Mouse (Mus musculus): ENCODE data around the gene Pole3.

Gene Pole3

GRCm38 (mm10) chr4:62524651-62525488, at the start of gene Pole3, which contains the start of gene 4933430I17Rik:
Gene Pole3 (minus strand): TSS chr4:62525068.
Gene 4933430I17Rik (plus strand): TSS chr4:62525369.
- CTCF ChIA-PET, result interaction anchor here (0.7 to 1.3 kb wide), 13 partner anchors 8 to 587 kb away, joined by 3 to 10 read pairs (median 4); partner anchors contain the start of gene Zfp37 (in 1 of the 4)
- POLR2A ChIA-PET, result interaction anchor here (0.6 to 2.5 kb wide), 52 partner anchors 9 to 1382 kb away, joined by 3 to 34 read pairs (median 4); partner anchors contain the start of genes Cdc26 (in 4 of the 4), Prpf4 (in 4 of the 4), Bspry (in 2 of the 4) and Hdhd3 (in 2 of the 4)

DNA sequence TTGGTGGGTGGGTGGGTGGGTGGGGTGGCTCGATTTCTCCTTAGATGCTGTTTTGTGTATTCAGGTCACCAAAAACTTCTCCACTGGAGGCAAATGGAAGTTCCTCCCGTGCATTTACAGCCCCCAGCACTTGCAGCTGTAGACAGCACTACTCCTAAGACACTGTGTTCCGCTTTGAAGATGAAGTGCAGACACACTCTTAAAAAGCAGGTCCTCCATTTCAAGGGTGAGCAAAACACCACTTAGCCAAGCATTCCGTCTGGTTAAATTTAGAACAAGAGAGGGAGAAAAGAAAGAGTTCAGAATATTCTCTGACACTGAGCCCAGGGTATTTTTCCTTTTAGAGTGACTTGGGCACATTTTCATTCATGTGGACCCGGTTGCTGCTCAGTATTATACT, 45.2 kb upstream of the Pole3 start:
- POLR2A ChIA-PET, result interaction anchor here in 1 of 4 experiments (0.6 to 1.0 kb wide), 2 partner anchors 13 to 125 kb away, joined by 4 to 5 read pairs; no protein-coding TSS in a partner anchor
- CTCF ChIA-PET, result no interaction called here

- CTCF ChIA-PET, result interaction anchor here in 1 of 4 experiments (1.1 kb wide), 1 partner anchor 124 kb away, joined by 3 read pairs; no protein-coding TSS in a partner anchor
- POLR2A ChIA-PET, result interaction anchor here in 1 of 4 experiments (0.6 to 1.0 kb wide), 2 partner anchors 13 to 126 kb away, joined by 4 to 5 read pairs; no protein-coding TSS in a partner anchor
Measured at GRCm38 (mm10) chr4:62569603-62570002, 44.7 kb upstream of the Pole3 start.

- ChIA-PET POLR2A (interaction anchor here in 1 of 4 experiments (0.9 kb wide), 1 partner anchor 19 kb away, joined by 3 read pairs; no protein-coding TSS in a partner anchor), CTCF (interaction anchor here in 1 of 4 experiments (0.6 kb wide), 1 partner anchor 290 kb away, joined by 3 read pairs; no protein-coding TSS in a partner anchor)
Measured at GRCm38 (mm10) chr4:62568359-62568758, 43.5 kb upstream of the Pole3 start.

- POLR2A ChIA-PET, result interaction anchor here in 1 of 4 experiments (1.7 kb wide), 1 partner anchor 15 kb away, joined by 5 read pairs; no protein-coding TSS in a partner anchor
- CTCF ChIA-PET, result no interaction called here
Measured at GRCm38 (mm10) chr4:62567696-62568095, 42.8 kb upstream of the Pole3 start.

DNA sequence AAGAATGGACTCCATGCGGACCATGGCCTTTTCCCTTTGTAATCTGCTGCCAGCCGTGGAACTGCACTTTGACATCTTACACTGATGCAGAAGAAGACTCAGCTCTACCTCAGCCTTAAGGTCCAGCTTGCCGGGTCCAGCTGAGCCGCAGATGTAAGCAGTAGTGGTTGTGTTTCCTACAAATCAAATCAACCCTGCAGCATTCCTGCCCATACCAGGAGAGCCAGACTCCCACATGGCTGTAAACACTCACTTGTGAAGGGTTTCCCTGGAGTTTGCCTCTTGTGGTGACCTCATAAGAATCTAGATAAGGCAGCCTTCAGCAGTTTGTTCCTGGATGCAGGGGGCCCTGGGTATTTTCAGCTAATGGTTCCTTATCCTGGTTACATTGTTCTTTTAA, 41.7 kb upstream of the Pole3 start:
- ChIA-PET POLR2A (interaction anchor here in 2 of 4 experiments (0.7 to 1.7 kb wide), 3 partner anchors 14 to 18 kb away, joined by 3 to 5 read pairs (median 3); no protein-coding TSS in a partner anchor), CTCF (interaction anchor here in 1 of 4 experiments (7.5 kb wide), 1 partner anchor 129 kb away, joined by 69 read pairs; no protein-coding TSS in a partner anchor)

GRCm38 (mm10) chr4:62562006-62562405, 37.1 kb upstream of the Pole3 start:
- ChIA-PET CTCF (interaction anchor here (0.6 to 7.5 kb wide), 12 partner anchors 21 to 475 kb away, joined by 3 to 69 read pairs (median 10); no protein-coding TSS in a partner anchor), POLR2A (no interaction called here)

GRCm38 (mm10) chr4:62561630-62562001, 36.7 kb upstream of the Pole3 start:
- CTCF ChIA-PET, result interaction anchor here (0.7 to 7.5 kb wide), 19 partner anchors 10 to 219 kb away, joined by 3 to 69 read pairs (median 6); no protein-coding TSS in a partner anchor
- POLR2A ChIA-PET, result interaction anchor here in 1 of 4 experiments (1.0 kb wide), 1 partner anchor 136 kb away, joined by 4 read pairs; no protein-coding TSS in a partner anchor

DNA sequence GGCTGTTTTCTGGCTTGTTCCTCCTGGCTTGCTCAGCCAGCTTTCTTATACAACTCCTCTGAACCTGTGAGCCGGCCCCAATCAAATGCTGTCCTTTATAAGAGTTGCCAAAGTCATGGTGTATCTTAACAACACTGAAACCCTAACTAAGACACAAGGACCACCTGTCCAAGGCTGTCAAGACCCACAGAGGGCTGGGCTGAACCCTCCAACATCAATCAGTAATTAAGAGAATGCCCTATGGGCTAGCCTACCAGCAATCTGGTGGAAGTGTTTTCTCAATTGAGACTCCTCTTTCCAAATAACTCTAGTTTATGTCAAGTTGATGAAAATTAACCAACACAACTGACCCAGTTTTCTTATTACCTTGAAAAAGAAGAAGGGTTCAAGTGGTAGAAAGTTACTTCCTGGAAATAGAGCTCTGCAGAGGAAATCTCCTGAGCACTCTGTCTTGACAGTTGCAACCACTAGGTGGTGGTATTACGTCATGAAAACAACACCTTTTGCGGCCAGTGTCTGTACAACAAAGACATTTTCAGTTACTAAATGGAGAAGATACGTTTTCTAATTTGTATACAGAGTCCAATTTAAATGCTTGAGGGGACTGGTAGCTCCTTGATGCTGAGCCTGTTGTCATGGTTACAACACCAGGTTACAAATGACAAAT, 36.2 kb upstream of the Pole3 start:
- ChIA-PET CTCF (interaction anchor here (0.6 to 7.5 kb wide), 26 partner anchors 11 to 219 kb away, joined by 3 to 69 read pairs (median 4); no protein-coding TSS in a partner anchor), POLR2A (interaction anchor here in 1 of 4 experiments (1.0 kb wide), 1 partner anchor 136 kb away, joined by 4 read pairs; no protein-coding TSS in a partner anchor)

GRCm38 (mm10) chr4:62559797-62560329, 35.0 kb upstream of the Pole3 start, which contains the start of gene Rgs3:
Gene Rgs3 (plus strand): TSS chr4:62559847.
- CTCF ChIA-PET, result interaction anchor here in 3 of 4 experiments (0.6 to 7.5 kb wide), 4 partner anchors 100 to 202 kb away, joined by 3 to 69 read pairs (median 32); no protein-coding TSS in a partner anchor
- POLR2A ChIA-PET, result no interaction called here

DNA sequence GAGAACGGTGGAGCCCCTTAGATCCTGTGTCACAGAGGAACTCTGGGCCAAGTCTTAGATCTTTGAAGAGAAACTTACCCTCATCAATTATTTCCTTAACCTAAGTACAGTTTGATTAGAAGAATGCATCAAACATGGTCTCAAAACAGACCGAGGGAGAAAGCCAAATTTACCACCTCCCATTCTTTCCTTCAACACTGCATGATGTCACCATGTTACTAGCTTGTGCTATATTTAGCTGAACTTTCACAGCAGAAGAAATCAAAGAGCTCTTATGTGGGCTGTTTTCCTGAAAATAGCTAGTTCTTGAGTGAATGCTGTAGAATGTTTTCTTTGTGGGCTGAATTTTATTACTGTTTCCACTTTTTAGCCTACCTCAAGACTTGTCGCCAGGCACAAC, 32.6 kb upstream of the Pole3 start:
- CTCF ChIA-PET, result interaction anchor here in 3 of 4 experiments (0.6 to 1.1 kb wide), 4 partner anchors 9 to 224 kb away, joined by 3 to 4 read pairs (median 3); no protein-coding TSS in a partner anchor
- POLR2A ChIA-PET, result no interaction called here

GRCm38 (mm10) chr4:62551966-62552365, 27.1 kb upstream of the Pole3 start:
- POLR2A ChIA-PET, result no interaction called here
- CTCF ChIA-PET, result interaction anchor here in 3 of 4 experiments (0.5 to 1.6 kb wide), 6 partner anchors 145 to 229 kb away, joined by 3 to 7 read pairs (median 4); no protein-coding TSS in a partner anchor

- POLR2A ChIA-PET, result interaction anchor here in 2 of 4 experiments (0.5 to 1.7 kb wide), 2 partner anchors 15 to 1003 kb away, joined by 3 to 7 read pairs; no protein-coding TSS in a partner anchor
Measured at GRCm38 (mm10) chr4:62544801-62545200, 19.9 kb upstream of the Pole3 start.

DNA sequence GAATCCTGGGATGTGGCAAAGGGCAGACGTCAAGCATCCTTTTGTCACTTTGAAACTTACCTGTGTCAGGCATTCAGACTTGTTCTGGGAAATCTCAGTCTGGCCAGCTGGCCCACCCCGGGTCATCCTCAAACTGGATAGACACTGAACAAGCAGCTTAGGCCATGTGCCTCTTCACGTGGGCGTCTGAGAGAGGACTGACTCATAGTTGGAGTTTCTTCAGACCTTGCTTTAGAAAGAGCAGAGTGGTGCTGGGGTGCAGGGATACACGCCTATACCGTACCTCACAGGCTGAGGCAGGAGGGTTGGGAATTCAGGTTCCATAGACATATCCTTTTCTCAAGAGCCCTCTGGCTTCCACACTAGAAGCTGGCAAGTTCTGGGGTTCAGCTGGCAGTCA, 18.9 kb upstream of the Pole3 start:
- ChIA-PET CTCF (interaction anchor here in 3 of 4 experiments (0.6 to 0.7 kb wide), 3 partner anchors 9 to 220 kb away, joined by 3 to 6 read pairs (median 3); no protein-coding TSS in a partner anchor), POLR2A (interaction anchor here in 2 of 4 experiments (0.6 to 1.7 kb wide), 2 partner anchors 14 to 176 kb away, joined by 6 to 7 read pairs; no protein-coding TSS in a partner anchor)

More at GRCm38 (mm10) chr4:62544801-62545200, 19.9 kb upstream of the Pole3 start:
- CTCF ChIA-PET, result interaction anchor here in 1 of 4 experiments (0.6 kb wide), 1 partner anchor 10 kb away, joined by 3 read pairs; no protein-coding TSS in a partner anchor

DNA sequence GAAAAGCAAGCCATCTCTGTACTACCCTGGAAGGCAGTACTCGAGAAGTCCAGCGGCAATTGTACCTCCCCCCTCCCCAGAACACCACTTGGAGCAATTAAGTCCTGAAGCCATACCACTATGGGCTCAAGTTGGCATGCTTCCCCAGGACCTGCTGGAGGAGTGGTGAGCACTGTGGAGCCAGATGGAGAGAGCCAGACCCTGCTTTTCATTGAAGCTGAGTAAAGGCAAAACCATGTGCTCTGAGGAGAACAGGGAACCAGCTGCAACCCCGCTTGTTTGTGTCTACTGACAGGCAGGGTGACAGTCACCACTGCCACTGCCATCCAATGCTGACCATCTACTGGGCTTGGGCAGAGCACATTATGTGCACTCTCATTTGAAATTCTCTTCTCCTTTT, 16.9 kb upstream of the Pole3 start:
- ChIA-PET POLR2A (no interaction called here), CTCF (no interaction called here)

DNA sequence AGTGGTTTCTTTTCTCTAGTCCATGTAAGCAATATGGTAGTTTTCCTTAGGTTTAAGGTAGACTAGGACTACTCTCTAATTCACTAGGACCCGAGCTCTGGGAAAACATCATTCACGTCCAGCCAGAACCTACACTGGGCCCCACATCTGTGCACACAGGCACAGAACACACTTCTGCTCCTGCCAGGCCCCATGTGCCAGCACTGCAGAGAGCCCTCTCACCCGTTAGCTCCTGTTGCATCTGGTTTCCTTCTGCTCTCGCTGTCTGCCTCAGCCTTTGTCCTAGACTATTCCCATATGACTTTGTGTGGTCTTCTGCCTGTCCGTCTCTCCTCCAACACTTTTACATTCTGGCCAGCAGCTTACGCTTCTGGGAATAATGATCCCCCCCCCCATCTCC, 8.9 kb upstream of the Pole3 start:
- POLR2A ChIA-PET, result interaction anchor here in 2 of 4 experiments (0.5 to 1.6 kb wide), 3 partner anchors 9 to 236 kb away, joined by 3 to 4 read pairs (median 3); partner anchors contain the start of genes 4933430I17Rik (in 1 of the 2) and Pole3 (in 1 of the 2)
- CTCF ChIA-PET, result interaction anchor here in 1 of 4 experiments (0.8 kb wide), 1 partner anchor 164 kb away, joined by 4 read pairs; no protein-coding TSS in a partner anchor

DNA sequence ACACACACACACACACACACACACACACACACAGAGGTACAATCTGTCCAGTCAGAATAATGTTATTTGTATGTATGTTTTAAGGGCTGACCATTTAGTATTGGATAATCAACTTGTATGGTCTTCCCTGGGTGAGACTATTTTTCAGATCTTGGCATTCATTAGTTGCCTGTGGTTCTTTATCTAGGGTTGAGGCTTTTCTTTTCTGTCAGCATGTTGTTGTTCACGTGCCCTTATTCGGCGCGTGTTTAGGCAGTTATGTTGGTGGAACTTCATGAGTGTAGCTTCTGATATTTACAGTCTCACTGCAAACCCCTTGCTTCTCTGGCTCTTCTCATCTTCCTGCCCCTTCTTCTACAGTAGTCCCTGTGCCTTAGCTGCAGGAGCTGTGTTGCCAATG, 2.8 kb upstream of the Pole3 start:
- ChIA-PET POLR2A (interaction anchor here in 1 of 4 experiments (3.3 kb wide), 1 partner anchor 9 kb away, joined by 14 read pairs; the partner anchor contains the start of gene Alad), CTCF (no interaction called here)

Data from embryonic stem cell, embryonic (primary cell).